Mouse (Mus musculus) layer of hippocampus, adult 18-20 months (tissue): ENCODE data around the gene Ptms. TPM values are rescaled to one million over a fixed set of nuclear protein-coding genes. Genes with fewer than 3 reads are reported as not detected.

Source experiments
- DNase-seq, 2 experiments: peaks; one replicate each; pipeline ENCODE4 v3.0.0; 2022; ENCODE audit warnings: low spot score in 2 of 2
- total RNA-seq, 2 experiments: library from RNA; stranded (reverse); gene quantifications; 2 replicates each; pipeline ENCODE4 v1.2.3; 2021

Gene Ptms
- total RNA-seq, 2 experiments from 2014 or later: 1,033 to 1,052 TPM

GRCm38 (mm10) chr6:124930754-124931524, 11.0 kb upstream of the Ptms start, which contains the start of gene Mlf2:
TSS of gene Mlf2 (plus strand) at chr6:124931386.
- DNase-seq: peak; percentile 96 to 99

- DNase-seq: no peak
These were observed 10.3 kb upstream of the Ptms start for GRCm38 (mm10) chr6:124930231-124930630.

GRCm38 (mm10) chr6:124925941-124926340, 6.0 kb upstream of the Ptms start:
- DNase-seq: no peak

- no peak for DNase-seq
These were observed 5.4 kb upstream of the Ptms start for GRCm38 (mm10) chr6:124925173-124925793.

GRCm38 (mm10) chr6:124921539-124921938, 1.6 kb upstream of the Ptms start:
- DNase-seq: no peak

GRCm38 (mm10) chr6:124920318-124921085, 599 bp upstream of the Ptms start:
- no peak for DNase-seq

GRCm38 (mm10) chr6:124918890-124919627, 844 bp downstream of the Ptms start:
- peak in 1 of 2 experiments; percentile 36 for DNase-seq

- DNase-seq: no peak
These were observed 1.6 kb downstream of the Ptms start for GRCm38 (mm10) chr6:124918331-124918690.

GRCm38 (mm10) chr6:124917518-124918330, 2.2 kb downstream of the Ptms start:
- DNase-seq: peak; percentile 93 to 95

- DNase-seq: peak; percentile 78 to 91
These were observed 3.0 kb downstream of the Ptms start for GRCm38 (mm10) chr6:124916695-124917517.

- peak; percentile 58 to 77 for DNase-seq
These were observed 3.8 kb downstream of the Ptms start for GRCm38 (mm10) chr6:124915942-124916694.

- peak in 1 of 2 experiments; percentile 36 for DNase-seq
These were observed 4.6 kb downstream of the Ptms start for GRCm38 (mm10) chr6:124915160-124915941.

- no peak for DNase-seq
These were observed 5.4 kb downstream of the Ptms start for GRCm38 (mm10) chr6:124914511-124914910.

- DNase-seq: no peak
These were observed 6.1 kb downstream of the Ptms start for GRCm38 (mm10) chr6:124913721-124914285.

- no peak for DNase-seq
These were observed 6.7 kb downstream of the Ptms start for GRCm38 (mm10) chr6:124913214-124913613.

- no peak for DNase-seq
These were observed 8.2 kb downstream of the Ptms start, which contains the start of gene Lag3 for GRCm38 (mm10) chr6:124911533-124912218. TSS of gene Lag3 (minus strand) at chr6:124911705.

- no peak for DNase-seq
These were observed 9.9 kb downstream of the Ptms start for GRCm38 (mm10) chr6:124910032-124910431.
